Mouse (Mus musculus) intestine, postnatal 0 days (tissue): ENCODE measurements around the gene Mmp17. TPM values are rescaled to one million over a fixed set of nuclear protein-coding genes. Genes with fewer than 3 reads are reported as not detected.
"Not testable (repeated sequence)": the region's sequence is repeated elsewhere in the genome, so short reads cannot be mapped to it uniquely, and the experiment has no call there.

Experiments used
- ATAC-seq: fragments of 200-750 bp; cut with Nextera tagmentation; 2 replicates; pipeline ENCODE4 v1.8.0; 2017; ENCODE audit warnings: mild to moderate bottlenecking, moderate TSS enrichment, moderate library complexity
- H3K27ac ChIP-seq: fragments of 300-500 bp; sonication (generic); 2 replicates; pipeline ENCODE4 v1.5.1; 2014; ENCODE audit warnings: mild to moderate bottlenecking, low read depth, low read length, moderate library complexity
- H3K27me3 ChIP-seq: fragments of 300-500 bp; sonication (generic); replicated peaks from 2 replicates; pipeline ENCODE4 v1.6.1; 2014; ENCODE audit warnings: low read length, mixed read lengths; ENCODE audit not compliant: control insufficient read depth, insufficient read depth
- H3K36me3 ChIP-seq: fragments of 300-500 bp; sonication (generic); 2 replicates; pipeline ENCODE4 v1.6.1; 2014; ENCODE audit warnings: mild to moderate bottlenecking, moderate library complexity; ENCODE audit not compliant: control insufficient read depth, insufficient read depth
- H3K4me1 ChIP-seq: fragments of 300-500 bp; sonication (generic); replicated peaks from 2 replicates; pipeline ENCODE4 v1.6.1; 2014; ENCODE audit warnings: antibody characterized with exemption, low read length, mixed read lengths; ENCODE audit not compliant: control insufficient read depth, insufficient read depth
- H3K4me2 ChIP-seq: fragments of 300-500 bp; sonication (generic); replicated peaks from 2 replicates; pipeline ENCODE4 v1.6.1; 2014; ENCODE audit warnings: low read depth, mild to moderate bottlenecking, moderate library complexity
- H3K4me3 ChIP-seq: fragments of 300-500 bp; sonication (generic); 2 replicates; pipeline ENCODE4 v1.5.1; 2014; ENCODE audit warnings: low read depth, low read length
- H3K9ac ChIP-seq: fragments of 300-500 bp; sonication (generic); 2 replicates; pipeline ENCODE4 v1.6.1; 2014; ENCODE audit warnings: mild to moderate bottlenecking, low read depth, low read length
- H3K9me3 ChIP-seq: fragments of 300-500 bp; sonication (generic); 2 replicates; pipeline ENCODE4 v1.6.1; 2016; ENCODE audit warnings: mixed run types; ENCODE audit not compliant: control insufficient read depth
- CTCF ChIP-seq: sonication (generic); IDR thresholded peaks from 2 replicates; pipeline ENCODE4 v1.5.1; 2016; ENCODE audit warnings: low read depth, mild to moderate bottlenecking, control low read depth, antibody characterized with exemption, moderate library complexity
- WGBS: fragments of 180-500 bp; shearing (Covaris S2); extraction: QIAGEN DNeasy Blood & Tissue Kit; methylation state at CpG from one replicate; pipeline ENCODE4 v1.1.7; 2014; 5-methylcytosine and 5-hydroxymethylcytosine counted together
- polyA plus RNA-seq: library from polyadenylated mRNA; unstranded; fragments of >200 nt; fragmentation: Nextera tagmentation; extraction: Ambion mirVana; gene quantifications from 2 replicates; pipeline ENCODE4 v1.2.1, GENCODE M21; 2015

Mmp17 gene
- polyA plus RNA-seq, 1 experiment from 2014 or later = 2.9 TPM

- peak; percentile 53 for TF ChIP-seq CTCF
- 34% methylated on average over 16 of the region's 16 CpGs for WGBS
- H3K9me3 ChIP-seq = no peaks in the 10 kb centered on the region
- H3K9ac ChIP-seq = no peak overlapping the region
- ATAC-seq = 0 out of 2 replicates have a peak, but pooled peaks have one; percentile 25
- H3K27ac ChIP-seq = no peak overlapping the region
- no peaks in the 10 kb centered on the region for H3K27me3 ChIP-seq
- H3K4me1 ChIP-seq = no peaks in the 10 kb centered on the region
- no peak overlapping the region for H3K4me3 ChIP-seq
- 0 out of 2 replicates have a peak overlapping the region, but pooled peaks have one; percentile 10 for H3K4me2 ChIP-seq
- H3K36me3 ChIP-seq = no peaks in the 10 kb centered on the region; the same call in 1 of the 2 replicates
Measured at GRCm38 (mm10) chr5:129602071-129602487, 18.1 kb downstream of the Mmp17 start.

GRCm38 (mm10) chr5:129607476-129607875, 23.5 kb downstream of the Mmp17 start:
- no peak for ATAC-seq

GRCm38 (mm10) chr5:129611060-129611459, 27.1 kb downstream of the Mmp17 start:
- H3K27me3 ChIP-seq = no peaks in the 10 kb centered on the region
- no peak overlapping the region for H3K4me2 ChIP-seq
- H3K36me3 ChIP-seq = no peaks in the 10 kb centered on the region
- no peaks in the 10 kb centered on the region for H3K4me1 ChIP-seq
- WGBS = 5% methylated on average over 1 of the region's 1 CpGs
- no peaks in the 10 kb centered on the region for H3K9me3 ChIP-seq
- TF ChIP-seq CTCF = peak; percentile 89
- no peak overlapping the region for H3K27ac ChIP-seq
- ATAC-seq = 0 out of 2 replicates have a peak, but pooled peaks have one; percentile 36
- H3K9ac ChIP-seq = no peak overlapping the region
- no peak overlapping the region for H3K4me3 ChIP-seq

More at GRCm38 (mm10) chr5:129607476-129607875, 23.5 kb downstream of the Mmp17 start:
- no peaks in the 10 kb centered on the region for H3K36me3 ChIP-seq
- 69% methylated on average over 8 of the region's 8 CpGs for WGBS
- H3K4me2 ChIP-seq = no peak overlapping the region
- no peaks in the 10 kb centered on the region for H3K9me3 ChIP-seq
- no peaks in the 10 kb centered on the region for H3K4me1 ChIP-seq
- H3K27ac ChIP-seq = no peak overlapping the region
- H3K4me3 ChIP-seq = no peak overlapping the region
- TF ChIP-seq CTCF = no peak
- H3K9ac ChIP-seq = no peak overlapping the region
- H3K27me3 ChIP-seq = no peaks in the 10 kb centered on the region

GRCm38 (mm10) chr5:129620600-129620999, 36.6 kb downstream of the Mmp17 start:
- H3K9ac ChIP-seq, H3K27ac ChIP-seq, H3K4me1 ChIP-seq, H3K4me3 ChIP-seq, H3K36me3 ChIP-seq, H3K27me3 ChIP-seq, ATAC-seq, H3K9me3 ChIP-seq: not testable (repeated sequence)
- peak overlapping the region; percentile 37 for H3K4me2 ChIP-seq
- 59% methylated on average over 9 of the region's 9 CpGs for WGBS
- peak; percentile 54 for TF ChIP-seq CTCF

GRCm38 (mm10) chr5:129621361-129621760, 37.4 kb downstream of the Mmp17 start:
- Histone ChIP-seq H3K27ac (no peak overlapping the region), H3K9ac (no peak overlapping the region), H3K27me3 (no peaks in the 10 kb centered on the region), H3K4me3 (no peak overlapping the region), H3K9me3 (no peaks in the 10 kb centered on the region), H3K4me1 (no peaks in the 10 kb centered on the region), H3K36me3 (no peaks in the 10 kb centered on the region), H3K4me2 (peak overlapping the region; percentile 37)
- 53% methylated on average over 5 of the region's 5 CpGs for WGBS
- no peak for TF ChIP-seq CTCF
- peak; percentile 41; the same call in 1 of the 2 replicates for ATAC-seq

- no peak for TF ChIP-seq CTCF
Measured at GRCm38 (mm10) chr5:129626099-129626498, 42.1 kb downstream of the Mmp17 start.

GRCm38 (mm10) chr5:129626586-129626985, 42.6 kb downstream of the Mmp17 start:
- WGBS = 62% methylated on average over 4 of the region's 4 CpGs
- not testable (repeated sequence) for ATAC-seq, H3K9ac ChIP-seq, H3K27me3 ChIP-seq, H3K4me3 ChIP-seq, H3K9me3 ChIP-seq, H3K27ac ChIP-seq, H3K4me2 ChIP-seq, H3K36me3 ChIP-seq, H3K4me1 ChIP-seq

More at GRCm38 (mm10) chr5:129626099-129626498, 42.1 kb downstream of the Mmp17 start:
- Histone ChIP-seq H3K4me3 (no peak overlapping the region), H3K9me3 (no peaks in the 10 kb centered on the region), H3K9ac (no peak overlapping the region), H3K4me1 (no peaks in the 10 kb centered on the region), H3K27ac (no peak overlapping the region), H3K27me3 (no peaks in the 10 kb centered on the region), H3K36me3 (no peaks in the 10 kb centered on the region), H3K4me2 (no peak overlapping the region)
- no peak for ATAC-seq
- WGBS = 80% methylated on average over 6 of the region's 6 CpGs

GRCm38 (mm10) chr5:129632270-129633250, 48.6 kb downstream of the Mmp17 start:
- H3K27ac ChIP-seq, H3K36me3 ChIP-seq, H3K9me3 ChIP-seq, H3K4me2 ChIP-seq, H3K4me1 ChIP-seq, H3K4me3 ChIP-seq, H3K27me3 ChIP-seq, H3K9ac ChIP-seq, ATAC-seq: not testable (repeated sequence)
- WGBS = 88% methylated on average over 2 of the region's 2 CpGs
